Mouse (Mus musculus) embryonic facial prominence, embryonic 11.5 days (tissue): ENCODE results near the gene Zbtb11. TPM values are rescaled to one million over a fixed set of nuclear protein-coding genes. Genes with fewer than 3 reads are reported as not detected.
"Not testable (repeated sequence)": the region's sequence is repeated elsewhere in the genome, so short reads cannot be mapped to it uniquely, and the experiment has no call there.

Source experiments
- ATAC-seq: fragments of 200-750 bp; cut with Nextera tagmentation; replicated peaks from 2 replicates; pipeline ENCODE4 v1.8.0; 2017; ENCODE audit warnings: low read depth; ENCODE audit not compliant: insufficient number of reproducible peaks, low FRiP score, low TSS enrichment
- DNase-seq: peaks from one replicate; pipeline ENCODE4 v3.0.0-alpha.2; 2015; ENCODE audit warnings: low spot score
- H3K27ac ChIP-seq: fragments of 300-500 bp; sonication (generic); replicated peaks from 2 replicates; pipeline ENCODE4 v1.5.1; 2014; ENCODE audit warnings: mild to moderate bottlenecking, low read depth, low read length, control low read depth
- H3K27me3 ChIP-seq: fragments of 300-500 bp; sonication (generic); 2 replicates; pipeline ENCODE4 v1.6.1; 2014; ENCODE audit warnings: mild to moderate bottlenecking, low read length, moderate library complexity, mixed read lengths; ENCODE audit not compliant: control insufficient read depth, insufficient read depth
- H3K36me3 ChIP-seq: fragments of 300-500 bp; sonication (generic); replicated peaks from 2 replicates; pipeline ENCODE4 v1.6.1; 2014; ENCODE audit warnings: low read depth, mild to moderate bottlenecking, low read length, moderate library complexity, mixed read lengths; ENCODE audit not compliant: control insufficient read depth, insufficient read depth
- H3K4me1 ChIP-seq: fragments of 300-500 bp; sonication (generic); 2 replicates; pipeline ENCODE4 v1.6.1; 2014; ENCODE audit warnings: low read length, mixed read lengths; ENCODE audit not compliant: control insufficient read depth, insufficient read depth
- H3K4me2 ChIP-seq: fragments of 300-500 bp; sonication (generic); 2 replicates; pipeline ENCODE4 v1.6.1; 2014; ENCODE audit warnings: low read depth, mild to moderate bottlenecking, control low read depth, low read length, moderate library complexity
- H3K4me3 ChIP-seq: fragments of 300-500 bp; sonication (generic); 2 replicates; pipeline ENCODE4 v1.5.1; 2014; ENCODE audit warnings: low read depth, low read length, control low read depth
- H3K9ac ChIP-seq: fragments of 300-500 bp; sonication (generic); replicated peaks from 2 replicates; pipeline ENCODE4 v1.6.1; 2014; ENCODE audit warnings: mild to moderate bottlenecking, control low read depth, low read length
- H3K9me3 ChIP-seq: fragments of 300-500 bp; sonication (generic); replicated peaks from 2 replicates; pipeline ENCODE4 v1.6.1; 2016; ENCODE audit warnings: mild to moderate bottlenecking, low read length, inconsistent platforms, mixed read lengths; ENCODE audit not compliant: control insufficient read depth
- whole genome bisulfite sequencing: fragments of 180-500 bp; shearing (Covaris S2); extraction: QIAGEN DNeasy Blood & Tissue Kit; methylation state at CpG from one replicate; pipeline ENCODE4 v1.1.7; 2014; 5-methylcytosine and 5-hydroxymethylcytosine counted together
- polyA plus RNA-seq: library from polyadenylated mRNA; unstranded; fragments of >200 nt; fragmentation: Nextera tagmentation; extraction: Ambion mirVana; gene quantifications from 2 replicates; pipeline ENCODE4 v1.2.1, GENCODE M21; 2014

Gene Zbtb11
- polyA plus RNA-seq, 1 experiment from 2014 or later = 19.0 TPM

DNA sequence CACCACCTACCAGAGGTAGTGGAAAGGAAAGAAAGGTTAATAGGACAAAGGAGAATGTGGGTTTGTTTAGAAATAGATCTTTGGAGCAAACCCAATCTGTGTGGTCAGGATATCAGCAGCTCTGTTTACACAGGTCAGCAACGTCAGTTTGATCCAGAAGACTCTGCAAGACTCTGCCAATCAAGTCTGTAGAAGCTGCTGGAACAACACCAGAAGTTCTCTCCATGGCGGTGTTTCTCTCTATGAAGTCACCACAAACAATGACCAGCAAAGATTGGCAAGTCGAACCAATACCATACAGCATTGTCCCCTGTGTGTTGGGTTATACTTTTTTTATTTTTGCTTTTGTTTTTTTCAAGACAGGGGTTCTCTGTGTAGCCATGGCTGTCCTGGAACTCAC lies 26.4 kb upstream of the Zbtb11 start:
- H3K27me3 ChIP-seq = no peaks in the 10 kb centered on the region
- 81% methylated on average over 3 of the region's 3 CpGs for WGBS
- no peaks in the 10 kb centered on the region for H3K9me3 ChIP-seq
- no peak overlapping the region for H3K4me2 ChIP-seq
- DNase-seq = no peak
- ATAC-seq = no peak
- H3K27ac ChIP-seq = no peak overlapping the region
- no peaks in the 10 kb centered on the region for H3K36me3 ChIP-seq
- no peak overlapping the region for H3K9ac ChIP-seq
- H3K4me1 ChIP-seq = no peaks in the 10 kb centered on the region
- H3K4me3 ChIP-seq = no peak overlapping the region

DNA sequence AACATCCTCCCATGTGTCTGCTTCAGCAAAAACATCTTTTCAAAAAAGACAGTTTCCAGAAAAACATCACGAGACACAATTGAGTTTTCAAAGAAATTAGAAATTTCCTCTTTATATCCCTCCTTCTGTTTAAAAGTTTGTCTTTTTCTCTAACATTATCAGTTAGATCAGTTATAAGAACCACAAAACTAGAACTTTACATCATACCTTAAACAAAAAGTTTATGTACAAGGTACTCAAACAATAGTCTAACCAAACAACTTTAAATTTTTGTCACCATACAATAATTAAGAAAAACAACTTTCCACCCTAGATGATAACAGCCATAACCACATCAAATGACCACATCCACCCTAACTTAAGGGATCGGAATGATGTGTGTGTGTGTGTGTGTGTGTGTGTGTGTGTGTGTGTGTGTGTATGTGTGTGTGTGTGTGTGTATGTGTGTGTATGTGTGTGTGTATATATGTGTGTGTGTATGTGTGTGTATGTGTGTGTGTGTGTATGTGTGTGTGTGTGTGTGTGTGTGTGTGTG lies 25.7 kb upstream of the Zbtb11 start:
- H3K4me2 ChIP-seq, DNase-seq: not testable (repeated sequence)

DNA sequence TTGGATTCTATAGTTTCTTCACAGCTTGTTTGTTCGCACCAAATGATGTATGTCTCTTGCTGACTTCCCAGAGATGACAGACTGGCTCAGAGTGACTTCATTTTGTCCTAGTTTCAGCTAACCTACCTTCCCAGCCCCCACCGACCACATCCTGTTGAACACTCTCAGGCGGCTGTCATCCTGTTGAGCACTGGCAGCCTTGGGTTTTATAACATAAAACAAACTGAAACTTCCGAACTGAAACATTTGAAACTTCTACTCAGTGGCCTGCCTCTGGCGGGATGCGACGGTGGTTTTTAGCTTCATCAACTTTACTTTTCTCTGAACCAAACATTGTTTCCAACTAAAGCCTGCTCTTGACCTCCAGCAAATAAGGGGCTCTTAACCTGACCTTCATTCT lies 24.7 kb upstream of the Zbtb11 start:
- H3K9me3 ChIP-seq = no peaks in the 10 kb centered on the region
- no peak overlapping the region for H3K4me2 ChIP-seq
- ATAC-seq = no peak
- no peak overlapping the region for H3K9ac ChIP-seq
- no peak for DNase-seq
- no peak overlapping the region for H3K27ac ChIP-seq
- no peak overlapping the region for H3K4me3 ChIP-seq
- H3K36me3 ChIP-seq = no peaks in the 10 kb centered on the region
- H3K4me1 ChIP-seq = no peaks in the 10 kb centered on the region
- H3K27me3 ChIP-seq = no peaks in the 10 kb centered on the region
- WGBS = 68% methylated on average over 7 of the region's 7 CpGs

More for the DNA sequence above, 25.7 kb upstream of the Zbtb11 start:
- 87% methylated on average over 2 of the region's 2 CpGs for WGBS
- H3K27me3 ChIP-seq, H3K9me3 ChIP-seq, H3K9ac ChIP-seq, H3K4me3 ChIP-seq, H3K27ac ChIP-seq, H3K36me3 ChIP-seq, ATAC-seq, H3K4me1 ChIP-seq: not testable (repeated sequence)

DNA sequence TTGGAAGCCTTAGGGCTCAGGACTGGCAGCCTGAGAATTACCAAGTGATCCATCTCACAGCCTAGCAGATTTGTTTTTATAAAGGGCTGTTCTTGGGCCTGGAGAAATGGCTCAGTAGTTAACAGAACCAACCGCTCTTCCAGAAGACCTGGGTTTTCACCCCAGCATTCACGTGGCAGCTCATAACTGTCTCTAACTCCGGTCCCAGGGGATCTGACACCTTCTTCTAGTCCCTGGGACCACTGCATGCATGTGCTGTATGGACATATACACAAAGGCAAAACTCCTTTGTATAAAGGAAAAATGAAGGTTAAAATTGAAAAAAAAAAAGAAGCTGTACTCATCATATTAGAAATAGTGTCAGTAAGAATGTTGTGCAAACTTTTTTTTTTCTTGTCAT lies 23.2 kb upstream of the Zbtb11 start:
- no peaks in the 10 kb centered on the region for H3K36me3 ChIP-seq
- no peak overlapping the region for H3K4me3 ChIP-seq
- ATAC-seq (no peak), DNase-seq (no peak)
- H3K9ac ChIP-seq = no peak overlapping the region
- no peaks in the 10 kb centered on the region for H3K4me1 ChIP-seq
- H3K4me2 ChIP-seq = no peak overlapping the region
- no peaks in the 10 kb centered on the region for H3K9me3 ChIP-seq
- 71% methylated on average over 3 of the region's 3 CpGs for WGBS
- H3K27ac ChIP-seq = no peak overlapping the region
- no peaks in the 10 kb centered on the region for H3K27me3 ChIP-seq

DNA sequence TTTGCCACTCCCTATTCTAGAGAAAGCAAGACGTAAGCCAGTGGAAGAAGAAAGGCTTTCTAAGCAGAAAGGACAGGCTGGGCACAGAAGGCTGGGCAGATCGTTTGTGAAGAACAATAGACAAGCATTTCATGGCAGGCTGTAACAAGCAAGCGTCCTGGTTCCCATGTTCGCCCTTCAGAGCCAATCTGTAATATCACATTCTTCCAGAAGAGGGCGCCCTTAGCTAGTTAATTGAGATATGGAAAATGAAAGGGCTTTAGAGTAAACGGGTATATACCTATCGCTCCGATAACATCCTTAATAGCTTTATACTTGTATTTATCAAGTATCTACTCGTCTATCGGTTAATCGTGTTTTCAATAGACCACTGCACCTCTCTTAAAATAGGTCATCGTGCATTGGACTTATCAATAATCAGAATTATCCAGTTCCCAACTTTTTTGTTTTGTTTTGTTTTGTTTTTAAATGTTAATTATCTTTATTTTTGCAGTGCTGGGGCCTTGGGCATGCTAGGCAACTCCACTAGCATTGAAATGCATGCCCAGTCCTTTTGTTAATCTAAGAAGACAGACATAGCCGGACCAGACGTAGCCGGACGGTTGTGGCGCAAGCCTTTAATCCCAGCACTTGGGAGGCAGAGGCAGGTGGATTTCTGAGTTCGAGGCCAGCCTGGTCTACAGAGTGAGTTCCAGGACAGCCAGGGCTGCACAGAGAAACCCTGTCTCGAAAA lies 22.6 kb upstream of the Zbtb11 start:
- peak; percentile 48; the same call in 1 of the 2 replicates for ATAC-seq
- Histone ChIP-seq H3K27ac (no peak overlapping the region), H3K4me2 (no peak overlapping the region), H3K9ac (no peak overlapping the region), H3K9me3 (no peaks in the 10 kb centered on the region), H3K36me3 (no peaks in the 10 kb centered on the region), H3K4me1 (no peaks in the 10 kb centered on the region), H3K27me3 (no peaks in the 10 kb centered on the region), H3K4me3 (no peak overlapping the region)
- peak; percentile 88 for DNase-seq
- 45% methylated on average over 19 of the region's 19 CpGs for WGBS

DNA sequence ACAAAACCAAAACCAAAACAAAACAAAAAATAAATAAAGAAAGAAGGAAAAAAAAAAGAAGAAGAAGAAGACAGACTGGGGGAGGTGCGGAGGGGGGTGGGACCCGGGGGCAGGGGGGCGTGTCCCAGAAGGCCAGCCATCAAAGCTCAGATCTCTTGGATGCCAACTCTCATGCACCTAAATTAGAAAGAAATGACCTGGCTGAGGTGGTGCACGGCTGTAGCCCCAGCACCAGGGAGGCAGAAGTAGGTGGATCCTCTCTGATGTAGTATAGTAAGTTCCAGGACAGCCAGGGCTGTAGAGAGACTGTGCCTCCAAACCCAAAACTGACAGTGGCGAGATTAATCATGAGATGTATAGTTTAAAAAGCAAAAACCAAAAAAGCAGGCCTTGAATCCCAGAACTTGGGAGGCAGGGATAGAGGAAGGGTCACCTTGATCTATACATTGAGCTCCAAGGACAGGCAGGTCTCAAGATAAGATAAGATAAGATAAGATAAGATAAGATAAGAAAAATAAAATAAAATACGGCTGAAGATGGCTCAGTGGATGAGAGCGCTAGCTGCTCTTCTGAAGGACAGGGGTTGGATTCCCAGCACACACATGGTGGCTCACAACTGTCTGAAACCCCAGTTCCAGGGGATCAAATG lies 21.9 kb upstream of the Zbtb11 start:
- Histone ChIP-seq H3K27me3 (no peaks in the 10 kb centered on the region), H3K4me3 (no peak overlapping the region), H3K36me3 (no peaks in the 10 kb centered on the region), H3K4me1 (no peaks in the 10 kb centered on the region), H3K9ac (no peak overlapping the region), H3K4me2 (no peak overlapping the region), H3K27ac (no peak overlapping the region), H3K9me3 (no peaks in the 10 kb centered on the region)
- WGBS = 72% methylated on average over 7 of the region's 7 CpGs
- DNase-seq (no peak), ATAC-seq (no peak)

DNA sequence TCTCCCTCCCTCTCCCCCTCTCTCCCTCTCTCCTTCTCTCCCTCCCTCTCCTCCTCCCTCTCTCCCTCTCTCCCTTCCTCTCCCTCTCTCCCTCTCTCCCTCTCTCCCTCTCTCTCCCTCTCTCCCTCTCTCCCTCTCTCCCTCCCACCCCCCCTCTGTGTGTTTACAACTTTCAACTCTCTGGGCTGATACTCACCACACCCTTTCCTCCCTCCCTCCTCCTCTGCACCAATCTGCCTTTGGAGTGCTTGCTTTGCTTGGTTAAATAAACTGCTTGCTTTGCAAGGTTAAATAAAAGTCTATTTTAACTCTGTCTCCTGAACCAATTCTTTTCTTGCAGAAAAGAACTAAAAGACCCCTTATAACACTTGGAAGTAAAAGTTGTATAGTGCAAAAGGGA lies 20.9 kb upstream of the Zbtb11 start:
- DNase-seq (no peak), ATAC-seq (no peak)
- Histone ChIP-seq H3K27ac (no peak overlapping the region), H3K36me3 (no peaks in the 10 kb centered on the region), H3K4me2 (no peak overlapping the region), H3K27me3 (no peaks in the 10 kb centered on the region), H3K4me1 (no peaks in the 10 kb centered on the region), H3K9ac (no peak overlapping the region), H3K4me3 (no peak overlapping the region), H3K9me3 (no peaks in the 10 kb centered on the region)

DNA sequence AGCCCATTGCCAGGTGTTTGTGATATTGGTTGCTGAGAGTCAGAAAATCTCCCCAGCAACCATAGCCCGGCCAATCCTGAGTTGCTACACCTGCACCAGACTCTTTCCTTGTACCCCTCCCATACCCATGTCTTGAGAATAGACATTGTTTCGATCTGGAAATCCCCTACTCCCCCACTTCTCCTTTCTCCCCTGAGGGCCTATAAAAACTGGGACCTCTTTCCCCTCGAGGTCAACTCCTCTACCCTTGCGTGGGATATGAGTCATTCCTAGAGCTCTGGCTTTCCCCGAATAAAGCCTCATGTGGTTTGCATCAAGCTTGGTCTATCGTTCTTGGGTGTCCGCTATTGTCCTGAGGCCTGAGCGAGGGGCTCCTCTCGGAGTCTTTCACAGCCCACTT lies 19.5 kb upstream of the Zbtb11 start:
- 95% methylated on average over 9 of the region's 9 CpGs for WGBS

More for the DNA sequence above, 19.5 kb upstream of the Zbtb11 start:
- H3K36me3 ChIP-seq, H3K4me2 ChIP-seq, ATAC-seq, H3K27me3 ChIP-seq, H3K27ac ChIP-seq, H3K9me3 ChIP-seq, H3K4me3 ChIP-seq, H3K4me1 ChIP-seq, H3K9ac ChIP-seq, DNase-seq: not testable (repeated sequence)
